Mouse (Mus musculus) bone marrow macrophage, adult 2 months (primary cell): ENCODE measurements around the gene Krcc1.

Experiments used
- CTCF ChIP-seq: IDR thresholded peaks from 2 replicates; pipeline ENCODE4 v1.5.1; 2012; ENCODE audit warnings: low read depth, mild to moderate bottlenecking, low read length, moderate library complexity
- POLR2A ChIP-seq: IDR thresholded peaks from 2 replicates; pipeline ENCODE4 v1.6.1; 2012; ENCODE audit warnings: mild to moderate bottlenecking, low read depth, low read length, borderline replicate concordance

GRCm38 (mm10) chr6:71330486-71330885 is 59.0 kb downstream of the Krcc1 start:
- TF ChIP-seq POLR2A (no peak), CTCF (no peak)
